Mouse (Mus musculus) kidney, adult 8-10 months (tissue): Measurements from ENCODE around the gene Rplp2.

Source experiments
- DNase-seq, 2 experiments: peaks; one replicate each; pipeline ENCODE4 v3.0.0; 2022

Rplp2 gene

DNA sequence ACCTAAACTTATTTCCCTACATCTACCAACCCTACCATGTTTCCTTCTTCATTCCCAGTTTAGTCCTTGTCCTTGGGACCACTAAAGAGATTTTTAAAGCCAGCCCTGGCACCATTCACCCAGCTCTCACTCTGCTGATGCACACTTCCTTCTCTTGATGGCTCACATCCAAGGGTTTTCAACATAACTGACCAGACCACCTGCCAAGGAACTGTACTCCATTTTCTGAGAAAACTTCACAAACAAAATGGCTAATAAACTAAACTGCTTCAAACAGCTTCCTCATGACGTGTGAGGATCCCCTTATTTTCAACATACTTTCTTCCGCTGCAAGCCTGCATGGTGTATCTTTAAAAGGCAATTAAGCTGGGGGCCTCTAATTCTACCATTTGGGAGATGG is 6.5 kb downstream of the Rplp2 start:
- no peak for DNase-seq

GRCm38 (mm10) chr7:141454967-141455551 is 7.9 kb downstream of the Rplp2 start, which contains the start of gene Pnpla2:
Gene Pnpla2, plus strand, starts transcription at chr7:141455198.
- DNase-seq, result peak; percentile 94 to 97

- DNase-seq, result peak; percentile 90 to 92
Observed at GRCm38 (mm10) chr7:141455610-141456314, 8.6 kb downstream of the Rplp2 start.

- DNase-seq, result no peak
Observed at GRCm38 (mm10) chr7:141456739-141457138, 9.6 kb downstream of the Rplp2 start.

- no peak for DNase-seq
Observed at GRCm38 (mm10) chr7:141457236-141457635, 10.1 kb downstream of the Rplp2 start.

DNA sequence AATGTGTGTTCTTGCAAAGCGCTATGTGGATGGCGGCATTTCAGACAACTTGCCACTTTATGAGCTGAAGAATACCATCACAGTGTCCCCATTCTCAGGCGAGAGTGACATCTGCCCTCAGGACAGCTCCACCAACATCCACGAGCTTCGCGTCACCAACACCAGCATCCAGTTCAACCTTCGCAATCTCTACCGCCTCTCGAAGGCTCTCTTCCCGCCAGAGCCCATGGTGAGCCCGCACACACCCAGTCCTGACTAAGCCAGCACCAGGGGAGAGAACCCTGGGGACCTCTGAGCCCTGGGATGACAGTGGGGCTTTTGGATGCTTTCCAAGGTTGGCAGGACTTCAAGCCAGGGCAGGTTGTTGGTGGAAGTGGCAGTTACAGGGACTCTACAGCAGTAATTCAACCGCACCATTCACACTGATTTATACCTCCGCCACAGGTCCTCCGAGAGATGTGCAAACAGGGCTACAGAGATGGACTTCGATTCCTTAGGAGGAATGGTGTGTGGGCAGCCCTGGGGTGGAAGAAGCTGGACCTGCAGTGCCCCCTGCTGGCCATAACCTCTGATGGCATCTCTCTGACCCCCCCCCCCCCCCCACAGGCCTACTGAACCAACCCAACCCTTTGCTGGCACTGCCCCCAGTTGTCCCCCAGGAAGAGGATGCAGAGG is 11.0 kb downstream of the Rplp2 start:
- peak in 1 of 2 experiments; percentile 70 for DNase-seq

DNA sequence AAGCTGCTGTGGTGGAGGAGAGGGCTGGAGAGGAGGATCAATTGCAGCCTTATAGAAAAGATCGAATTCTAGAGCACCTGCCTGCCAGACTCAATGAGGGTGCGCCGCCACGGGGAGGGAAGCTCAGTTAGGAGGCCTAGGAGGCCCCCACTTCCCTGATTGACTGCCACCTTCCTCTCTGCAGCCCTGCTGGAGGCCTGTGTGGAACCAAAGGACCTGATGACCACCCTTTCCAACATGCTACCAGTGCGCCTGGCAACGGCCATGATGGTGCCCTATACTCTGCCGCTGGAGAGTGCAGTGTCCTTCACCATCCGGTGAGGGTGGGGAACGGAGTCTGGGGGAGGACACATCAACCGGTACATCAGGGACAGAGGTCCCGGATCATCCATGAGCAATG is 11.5 kb downstream of the Rplp2 start:
- no peak for DNase-seq

DNA sequence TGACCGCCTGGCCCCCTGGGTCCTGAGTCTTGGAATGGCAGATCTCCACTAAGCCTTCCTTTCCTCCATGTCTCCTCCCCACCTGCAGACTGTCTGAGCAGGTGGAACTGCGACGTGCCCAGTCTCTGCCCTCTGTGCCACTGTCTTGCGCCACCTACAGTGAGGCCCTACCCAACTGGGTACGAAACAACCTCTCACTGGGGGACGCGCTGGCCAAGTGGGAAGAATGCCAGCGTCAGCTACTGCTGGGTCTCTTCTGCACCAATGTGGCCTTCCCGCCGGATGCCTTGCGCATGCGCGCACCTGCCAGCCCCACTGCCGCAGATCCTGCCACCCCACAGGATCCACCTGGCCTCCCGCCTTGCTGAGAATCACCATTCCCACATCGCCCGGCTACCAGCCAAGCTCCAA is 12.1 kb downstream of the Rplp2 start:
- DNase-seq, result no peak

- DNase-seq, result no peak
Observed at GRCm38 (mm10) chr7:141460001-141460390, 12.8 kb downstream of the Rplp2 start.

DNA sequence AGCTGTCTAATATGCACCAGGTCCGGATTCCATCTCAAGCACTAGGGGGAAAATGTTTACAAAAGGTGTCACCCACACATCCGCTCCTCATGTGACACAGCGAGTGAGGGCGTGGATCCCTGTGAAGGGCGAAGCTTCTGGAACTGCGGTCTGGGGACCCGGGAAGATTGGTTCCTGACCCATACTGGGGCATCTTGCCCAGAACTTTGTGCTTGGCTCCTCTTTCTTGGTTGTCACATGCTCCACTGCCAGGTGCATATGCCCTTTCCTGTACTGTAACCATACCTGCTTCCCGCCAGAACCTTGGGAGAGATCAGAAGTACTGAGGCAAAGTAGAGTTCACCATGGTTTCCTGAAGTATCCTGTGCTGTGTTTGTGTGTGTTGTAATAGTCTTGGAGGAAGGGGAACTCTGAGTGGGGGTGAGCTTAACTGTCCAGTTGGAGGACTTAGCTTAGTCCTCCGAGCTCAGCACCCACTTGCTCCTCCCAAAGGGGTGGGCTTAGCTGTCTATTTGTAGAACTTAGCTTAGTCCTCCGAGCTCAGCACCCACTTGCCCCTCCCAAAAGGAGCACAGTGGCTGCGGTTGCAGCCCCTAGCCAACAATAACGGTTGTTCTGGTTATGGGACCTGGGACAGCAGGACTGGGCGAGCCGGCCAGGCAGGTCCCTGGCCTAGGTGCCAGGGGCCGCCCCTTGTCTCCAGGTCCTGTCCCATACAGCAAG is 13.4 kb downstream of the Rplp2 start, which contains the start of gene Cracr2b:
Cracr2b (plus strand) TSS at position 704 of the 723 bp plus-strand sequence.
- no peak for DNase-seq

GRCm38 (mm10) chr7:141461521-141462332 is 14.6 kb downstream of the Rplp2 start:
- peak in 1 of 2 experiments; percentile 16 for DNase-seq

DNA sequence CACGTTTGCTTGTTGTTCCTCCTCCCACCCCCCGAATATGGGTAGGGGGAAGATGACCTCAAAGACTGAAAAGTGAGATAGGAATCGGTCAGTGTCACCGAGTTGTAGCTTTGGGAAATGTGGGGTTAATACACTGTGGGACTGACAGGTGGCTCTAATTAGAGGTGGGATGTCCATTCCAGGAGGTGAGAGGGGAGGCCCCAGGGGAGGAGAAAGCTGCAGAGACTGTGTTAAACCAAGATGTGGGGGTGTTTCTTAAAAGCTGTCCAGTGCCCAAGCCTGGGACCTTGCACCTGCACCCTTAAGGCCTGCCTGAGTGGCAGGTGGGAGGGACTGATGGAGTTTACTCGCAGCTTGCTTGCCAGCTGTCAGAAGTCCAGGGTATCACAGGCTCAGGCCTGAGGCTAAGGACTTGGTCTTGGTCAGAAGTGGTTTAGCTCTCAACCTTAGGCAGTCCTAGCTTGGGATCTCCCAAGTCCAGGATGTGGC is 15.2 kb downstream of the Rplp2 start:
- DNase-seq, result peak; percentile 75 to 78

- DNase-seq, result peak in 1 of 2 experiments; percentile 69
Observed at GRCm38 (mm10) chr7:141463824-141464602, 16.8 kb downstream of the Rplp2 start.

DNA sequence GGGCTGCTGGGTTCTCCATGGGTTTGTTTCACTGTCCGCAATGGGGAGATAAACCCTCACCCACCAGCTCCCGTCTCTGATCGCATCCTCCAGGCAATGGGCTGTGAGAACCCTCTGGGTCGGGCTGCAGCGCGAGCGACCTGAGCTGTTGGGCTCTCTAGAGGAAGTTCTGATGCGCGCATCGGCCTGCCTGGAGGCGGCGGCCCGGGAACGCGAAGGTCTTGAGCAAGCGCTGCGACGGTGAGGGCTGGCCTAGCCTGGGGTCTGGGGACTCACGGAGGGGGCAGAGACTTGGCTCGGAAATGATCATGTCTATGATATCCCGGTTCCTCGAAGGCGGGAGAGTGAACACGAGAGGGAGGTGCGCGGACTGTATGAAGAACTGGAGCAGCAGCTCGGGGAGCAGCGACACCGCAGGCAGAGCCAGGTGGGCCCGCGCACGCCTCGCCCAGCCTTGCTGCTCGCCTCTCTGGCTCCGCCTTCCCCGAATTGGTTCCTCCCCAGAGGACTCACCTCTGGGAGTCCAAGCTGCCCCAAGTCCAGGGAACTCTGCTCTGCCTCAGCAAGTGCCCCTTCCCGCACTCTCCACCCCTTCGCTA is 17.5 kb downstream of the Rplp2 start:
- DNase-seq, result no peak

- no peak for DNase-seq
Observed at GRCm38 (mm10) chr7:141465388-141466044, 18.3 kb downstream of the Rplp2 start.

GRCm38 (mm10) chr7:141466045-141466394 is 18.9 kb downstream of the Rplp2 start:
- no peak for DNase-seq

DNA sequence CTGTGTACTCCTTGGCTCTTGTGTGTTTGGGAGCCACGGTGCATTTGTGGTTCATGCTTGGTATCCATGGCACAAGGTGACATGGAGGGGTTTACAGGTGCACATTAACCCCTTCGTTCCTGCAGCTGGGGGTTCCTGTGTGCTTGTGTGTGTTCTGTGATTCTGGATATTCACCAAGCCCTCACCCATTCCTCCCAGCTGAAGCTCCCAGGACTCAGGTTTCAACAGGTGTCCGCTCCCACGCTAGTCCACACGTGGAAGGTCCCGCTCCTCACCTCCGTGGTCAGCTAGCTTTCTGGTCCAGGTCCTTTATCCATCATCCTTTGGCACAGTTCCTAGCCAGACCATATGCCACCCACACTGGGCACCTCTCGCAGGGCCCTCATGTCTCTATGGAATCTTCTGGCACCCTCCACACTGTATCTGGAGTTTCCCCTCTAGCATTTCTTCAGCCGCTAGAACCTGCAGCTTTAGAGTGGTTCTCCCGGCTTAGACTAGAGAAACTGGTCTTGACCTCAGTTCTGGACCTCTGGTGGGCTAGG is 19.5 kb downstream of the Rplp2 start:
- no peak for DNase-seq

DNA sequence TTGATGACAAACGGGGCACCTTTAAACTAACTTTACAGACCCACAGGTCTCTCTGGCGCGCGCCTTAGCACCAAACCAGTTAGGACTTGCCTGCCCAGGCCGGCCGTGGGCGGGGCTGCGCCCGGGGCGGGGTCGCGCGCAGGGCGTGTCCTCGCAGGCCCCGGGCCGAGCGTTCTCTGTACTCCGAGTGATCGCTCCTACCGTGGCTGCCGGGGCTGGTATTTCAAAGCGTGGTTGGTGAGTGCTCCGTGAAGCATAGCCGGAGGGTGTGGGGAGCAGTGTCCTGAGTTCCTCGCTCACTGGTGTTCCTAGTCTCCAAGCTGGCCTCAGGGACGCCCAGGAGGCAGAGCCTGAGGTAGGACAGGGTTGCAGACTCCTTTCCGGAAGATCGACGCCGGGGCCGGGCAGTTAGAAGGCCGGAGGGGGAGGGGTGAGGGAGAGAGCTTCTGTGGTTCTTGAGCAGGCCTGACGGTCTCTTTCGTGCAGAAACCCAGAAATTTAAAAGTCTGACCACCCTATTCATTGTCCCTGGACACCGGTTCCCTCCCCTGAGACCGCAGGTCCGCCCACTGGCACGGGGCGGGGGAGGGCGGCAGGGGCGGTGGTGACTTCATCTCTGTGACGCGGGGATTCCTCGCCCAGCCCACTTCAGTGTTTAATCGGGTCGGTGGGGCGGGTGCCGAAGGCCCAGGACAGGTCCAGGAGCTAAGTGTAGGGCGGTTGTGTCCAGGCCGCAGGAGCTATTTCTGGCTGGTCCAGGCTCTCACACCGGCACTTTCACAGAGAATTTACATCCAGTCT is 20.3 kb downstream of the Rplp2 start, which contains the start of gene Cd151:
Cd151 (plus strand) TSS at position 163 of the 801 bp plus-strand sequence.
- peak; percentile 93 for DNase-seq

DNA sequence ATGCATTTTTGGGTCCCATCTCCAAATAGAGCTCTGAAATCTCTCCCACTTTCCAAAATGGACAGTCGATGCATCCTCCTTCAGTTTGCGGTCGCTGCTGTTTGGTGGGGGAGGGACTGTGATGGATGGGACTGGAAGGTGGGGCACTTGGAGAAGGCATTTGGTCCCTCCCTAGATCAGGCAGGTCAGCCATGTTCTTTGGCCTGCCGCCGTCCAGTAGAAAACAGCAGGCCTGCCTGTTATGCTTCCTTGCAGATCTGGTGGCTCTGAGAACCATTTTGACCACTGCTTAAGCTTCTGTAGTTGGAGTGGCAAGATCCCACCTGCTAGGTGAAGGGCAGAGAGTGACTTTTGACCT is 21.0 kb downstream of the Rplp2 start:
- DNase-seq, result no peak
